Mouse (Mus musculus) layer of hippocampus, adult 9-11 months (tissue): ENCODE measurements around the gene Uqcr11.
A peak's percentile ranks its signal among the peaks of the same experiment; 100 is the strongest.

ENCODE experiments used
- DNase-seq: peaks from one replicate; pipeline ENCODE4 v3.0.0; 2022

Gene Uqcr11

GRCm38 (mm10) chr10:80371411-80371966, 35.1 kb downstream of the Uqcr11 start:
- DNase-seq = peak; percentile 72

- no peak for DNase-seq
Measured at GRCm38 (mm10) chr10:80369995-80370747, 36.5 kb downstream of the Uqcr11 start.

- DNase-seq = no peak
Measured at GRCm38 (mm10) chr10:80368392-80368791, 38.2 kb downstream of the Uqcr11 start.

GRCm38 (mm10) chr10:80367954-80368353, 38.7 kb downstream of the Uqcr11 start:
- DNase-seq = no peak

- no peak for DNase-seq
Measured at GRCm38 (mm10) chr10:80365736-80366135, 40.9 kb downstream of the Uqcr11 start.

GRCm38 (mm10) chr10:80363734-80364133, 42.9 kb downstream of the Uqcr11 start:
- DNase-seq = no peak

GRCm38 (mm10) chr10:80357994-80358639, 48.5 kb downstream of the Uqcr11 start:
- no peak for DNase-seq

- DNase-seq = peak; percentile 62
Measured at GRCm38 (mm10) chr10:80357336-80357735, 49.3 kb downstream of the Uqcr11 start.

GRCm38 (mm10) chr10:80356737-80357136, 49.9 kb downstream of the Uqcr11 start:
- no peak for DNase-seq

GRCm38 (mm10) chr10:80356001-80356682, 50.5 kb downstream of the Uqcr11 start, which contains the start of gene Plk5:
Gene Plk5 (plus strand): TSS chr10:80356459.
- no peak for DNase-seq

- DNase-seq = no peak
Measured at GRCm38 (mm10) chr10:80355431-80355830, 51.2 kb downstream of the Uqcr11 start.
